Mouse (Mus musculus) embryonic facial prominence, embryonic 14.5 days (tissue): ENCODE results near the gene Gps2. TPM values are rescaled to one million over a fixed set of nuclear protein-coding genes. Genes with fewer than 3 reads are reported as not detected.

ENCODE experiments used
- ATAC-seq: fragments of 200-750 bp; cut with Nextera tagmentation; 2 replicates; pipeline ENCODE4 v1.8.0; 2017; ENCODE audit warnings: low read depth, moderate number of reproducible peaks, moderate TSS enrichment
- DNase-seq: peaks from one replicate; pipeline ENCODE4 v3.0.0-alpha.2; 2015; ENCODE audit warnings: low spot score
- H3K27ac ChIP-seq: fragments of 300-500 bp; sonication (generic); replicated peaks from 2 replicates; pipeline ENCODE4 v1.5.1; 2014; ENCODE audit warnings: low read depth, mild to moderate bottlenecking, low read length, moderate library complexity
- H3K27me3 ChIP-seq: fragments of 300-500 bp; sonication (generic); replicated peaks from 2 replicates; pipeline ENCODE4 v1.6.1; 2014; ENCODE audit warnings: low read length; ENCODE audit not compliant: control insufficient read depth, insufficient read depth
- H3K36me3 ChIP-seq: fragments of 300-500 bp; sonication (generic); 2 replicates; pipeline ENCODE4 v1.6.1; 2014; ENCODE audit warnings: low read length, mixed read lengths; ENCODE audit not compliant: control insufficient read depth, insufficient read depth
- H3K4me1 ChIP-seq: fragments of 300-500 bp; sonication (generic); 2 replicates; pipeline ENCODE4 v1.6.1; 2014; ENCODE audit warnings: antibody characterized with exemption, low read length; ENCODE audit not compliant: control insufficient read depth, insufficient read depth
- H3K4me2 ChIP-seq: fragments of 300-500 bp; sonication (generic); 2 replicates; pipeline ENCODE4 v1.6.1; 2014; ENCODE audit warnings: low read depth, mild to moderate bottlenecking, low read length, moderate library complexity, mixed read lengths
- H3K4me3 ChIP-seq: fragments of 300-500 bp; sonication (generic); 2 replicates; pipeline ENCODE4 v1.5.1; 2014; ENCODE audit warnings: low read depth, mild to moderate bottlenecking, low read length
- H3K9ac ChIP-seq: fragments of 300-500 bp; sonication (generic); 2 replicates; pipeline ENCODE4 v1.6.1; 2014; ENCODE audit warnings: low read depth, mild to moderate bottlenecking, low read length, moderate library complexity, mixed read lengths
- H3K9me3 ChIP-seq: fragments of 300-500 bp; sonication (generic); 2 replicates; pipeline ENCODE4 v1.6.1; 2016; ENCODE audit warnings: low read length; ENCODE audit not compliant: control insufficient read depth
- WGBS: fragments of 180-500 bp; shearing (Covaris S2); extraction: QIAGEN DNeasy Blood & Tissue Kit; methylation state at CpG from one replicate; pipeline ENCODE4 v1.1.7; 2014; 5-methylcytosine and 5-hydroxymethylcytosine counted together
- polyA plus RNA-seq: library from polyadenylated mRNA; unstranded; fragments of >200 nt; fragmentation: Nextera tagmentation; extraction: Ambion mirVana; gene quantifications from 2 replicates; pipeline ENCODE4 v1.2.1, GENCODE M21; 2014

Gps2 gene
- polyA plus RNA-seq, 1 experiment from 2014 or later, result 55.0 TPM

GRCm38 (mm10) chr11:69876867-69877266, 36.8 kb upstream of the Gps2 start:
- peak; percentile 91 for DNase-seq
- Histone ChIP-seq H3K9me3 (no peaks in the 10 kb centered on the region), H3K9ac (peak overlapping the region; percentile 14; the same call in 1 of the 2 replicates), H3K27me3 (no peaks in the 10 kb centered on the region), H3K27ac (peak overlapping the region; percentile 81), H3K4me1 (peaks cover 38% of the 10 kb centered on the region), H3K36me3 (no peaks in the 10 kb centered on the region), H3K4me3 (peak overlapping the region; percentile 22; the same call in 1 of the 2 replicates), H3K4me2 (peak overlapping the region; percentile 48)
- peak; percentile 42 for ATAC-seq
- 1% methylated on average over 8 of the region's 12 CpGs for WGBS

GRCm38 (mm10) chr11:69877878-69878277, 35.8 kb upstream of the Gps2 start, which contains the start of gene Tmem95:
Tmem95 (minus strand) TSS chr11:69878018.
- H3K9me3 ChIP-seq, result no peaks in the 10 kb centered on the region
- WGBS, result 82% methylated on average over 11 of the region's 11 CpGs
- DNase-seq, result no peak
- no peaks in the 10 kb centered on the region for H3K27me3 ChIP-seq
- no peaks in the 10 kb centered on the region for H3K36me3 ChIP-seq
- H3K4me2 ChIP-seq, result peak within 1 kb of the TSS; percentile 92
- H3K4me3 ChIP-seq, result peak within 1 kb of the TSS; percentile 22; the same call in 1 of the 2 replicates
- H3K9ac ChIP-seq, result peak within 1 kb of the TSS; percentile 14; the same call in 1 of the 2 replicates
- H3K4me1 ChIP-seq, result peaks cover 39% of the 10 kb centered on the region
- ATAC-seq, result no peak
- H3K27ac ChIP-seq, result peak within 1 kb of the TSS; percentile 81

DNA sequence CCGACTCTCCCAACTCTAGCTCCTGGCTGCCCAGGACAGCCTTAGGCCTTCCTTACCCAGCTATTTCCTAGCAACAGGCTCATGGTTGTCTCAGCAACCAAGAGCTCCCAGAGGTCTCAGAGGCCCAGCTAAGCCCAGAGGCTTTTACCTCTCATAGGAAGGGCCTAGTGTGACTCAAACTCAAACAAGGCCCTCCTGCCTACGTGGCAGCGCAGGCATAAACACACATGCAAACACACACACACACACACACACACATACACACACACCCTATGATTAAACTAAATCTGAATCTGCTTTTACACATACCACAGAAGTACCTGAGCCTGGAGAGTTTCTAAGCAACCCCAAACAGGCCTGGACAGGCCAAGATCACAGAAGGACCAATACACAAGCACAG, 35.3 kb upstream of the Gps2 start:
- H3K27ac ChIP-seq, result no peak overlapping the region; the same call in 1 of the 2 replicates
- H3K4me3 ChIP-seq, result no peak overlapping the region
- no peak for ATAC-seq
- H3K9me3 ChIP-seq, result no peaks in the 10 kb centered on the region
- no peaks in the 10 kb centered on the region for H3K27me3 ChIP-seq
- no peaks in the 10 kb centered on the region for H3K36me3 ChIP-seq
- no peak overlapping the region for H3K9ac ChIP-seq
- no peak for DNase-seq
- WGBS, result 76% methylated on average over 3 of the region's 3 CpGs
- H3K4me2 ChIP-seq, result 0 out of 2 replicates have a peak overlapping the region, but pooled peaks have one; percentile 92
- H3K4me1 ChIP-seq, result peaks cover 39% of the 10 kb centered on the region

DNA sequence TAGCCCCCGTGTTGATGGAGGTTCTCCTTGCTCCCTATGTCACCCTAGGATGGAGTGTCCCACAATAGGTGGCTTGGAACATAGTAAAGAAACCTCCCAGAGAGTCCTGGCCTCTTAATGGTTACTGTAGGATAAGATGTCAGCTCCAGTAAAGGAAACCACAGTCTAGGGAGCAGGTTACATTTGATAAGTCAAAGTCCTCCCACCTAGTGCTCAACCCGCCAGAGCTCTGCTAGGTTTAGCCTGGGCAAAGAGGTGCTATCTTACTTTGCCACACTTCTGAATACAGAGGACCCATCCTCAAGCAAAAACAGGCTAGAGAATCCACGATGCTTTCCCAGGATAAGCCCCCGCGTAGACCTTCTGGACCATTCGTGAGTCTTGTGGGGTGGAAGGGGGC, 34.7 kb upstream of the Gps2 start:
- H3K27ac ChIP-seq, result 0 out of 2 replicates have a peak overlapping the region, but pooled peaks have one; percentile 13

DNA sequence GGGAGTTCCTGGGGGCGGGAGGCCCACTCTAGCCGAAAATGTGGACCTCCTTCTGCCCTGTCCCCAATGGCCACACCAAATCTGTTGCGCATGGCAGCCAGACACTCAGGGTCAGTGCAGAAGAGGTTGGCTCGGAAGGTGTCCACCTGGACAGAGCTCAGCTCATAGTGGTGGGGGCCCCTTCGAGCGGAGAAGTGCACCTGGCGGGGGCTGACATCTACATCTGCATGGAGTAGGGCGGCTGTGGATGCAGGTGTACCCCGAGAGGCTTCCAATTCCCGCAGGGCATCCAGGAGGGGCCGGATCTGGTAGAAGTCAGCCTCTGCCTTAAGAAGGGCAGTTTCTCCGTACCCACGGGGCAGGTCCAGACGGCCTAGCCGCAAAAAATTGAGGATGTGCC, 34.0 kb upstream of the Gps2 start:
- H3K27me3 ChIP-seq, result no peaks in the 10 kb centered on the region
- H3K4me3 ChIP-seq, result peak overlapping the region; percentile 56
- H3K9me3 ChIP-seq, result no peaks in the 10 kb centered on the region
- peak overlapping the region; percentile 92 for H3K4me2 ChIP-seq
- H3K27ac ChIP-seq, result peak overlapping the region; percentile 53; the same call in 1 of the 2 replicates
- 40% methylated on average over 11 of the region's 15 CpGs for WGBS
- no peaks in the 10 kb centered on the region for H3K36me3 ChIP-seq
- ATAC-seq (no peak), DNase-seq (no peak)
- H3K4me1 ChIP-seq, result peaks cover 39% of the 10 kb centered on the region
- peak overlapping the region; percentile 72 for H3K9ac ChIP-seq

More for the DNA sequence above, 34.7 kb upstream of the Gps2 start:
- Histone ChIP-seq H3K4me3 (no peak overlapping the region), H3K27me3 (no peaks in the 10 kb centered on the region), H3K9me3 (no peaks in the 10 kb centered on the region), H3K36me3 (no peaks in the 10 kb centered on the region), H3K9ac (no peak overlapping the region; the same call in none of the 2 replicates), H3K4me1 (peaks cover 39% of the 10 kb centered on the region), H3K4me2 (peak overlapping the region; percentile 92; the same call in 1 of the 2 replicates)
- no peak for ATAC-seq
- 89% methylated on average over 6 of the region's 6 CpGs for WGBS
- no peak for DNase-seq

DNA sequence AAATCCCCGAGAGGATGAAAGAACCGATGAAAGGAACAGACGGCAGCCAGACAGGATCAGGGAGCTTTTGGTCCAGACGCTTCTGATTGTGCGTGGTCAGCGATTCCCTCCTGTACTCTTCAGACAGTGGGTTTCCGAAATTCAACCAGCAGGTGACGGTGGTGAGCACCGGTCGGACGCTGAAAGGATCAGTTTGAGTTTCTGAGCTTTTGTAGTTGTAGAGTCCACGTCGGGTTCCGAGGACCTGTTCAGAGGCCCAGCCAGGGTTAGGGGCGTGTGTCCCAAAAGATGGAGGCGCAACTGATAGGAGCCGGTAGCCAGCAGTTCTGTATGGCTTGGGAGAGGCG, 33.2 kb upstream of the Gps2 start:
- ATAC-seq (peak; percentile 66), DNase-seq (peak; percentile 87)
- H3K36me3 ChIP-seq, result no peaks in the 10 kb centered on the region
- H3K4me1 ChIP-seq, result peaks cover 39% of the 10 kb centered on the region
- H3K9ac ChIP-seq, result peak overlapping the region; percentile 72
- under 1% methylated on average over 18 of the region's 18 CpGs for WGBS
- peak overlapping the region; percentile 91 for H3K27ac ChIP-seq
- peak overlapping the region; percentile 56 for H3K4me3 ChIP-seq
- H3K27me3 ChIP-seq, result no peaks in the 10 kb centered on the region
- H3K9me3 ChIP-seq, result no peaks in the 10 kb centered on the region
- peak overlapping the region; percentile 92 for H3K4me2 ChIP-seq

DNA sequence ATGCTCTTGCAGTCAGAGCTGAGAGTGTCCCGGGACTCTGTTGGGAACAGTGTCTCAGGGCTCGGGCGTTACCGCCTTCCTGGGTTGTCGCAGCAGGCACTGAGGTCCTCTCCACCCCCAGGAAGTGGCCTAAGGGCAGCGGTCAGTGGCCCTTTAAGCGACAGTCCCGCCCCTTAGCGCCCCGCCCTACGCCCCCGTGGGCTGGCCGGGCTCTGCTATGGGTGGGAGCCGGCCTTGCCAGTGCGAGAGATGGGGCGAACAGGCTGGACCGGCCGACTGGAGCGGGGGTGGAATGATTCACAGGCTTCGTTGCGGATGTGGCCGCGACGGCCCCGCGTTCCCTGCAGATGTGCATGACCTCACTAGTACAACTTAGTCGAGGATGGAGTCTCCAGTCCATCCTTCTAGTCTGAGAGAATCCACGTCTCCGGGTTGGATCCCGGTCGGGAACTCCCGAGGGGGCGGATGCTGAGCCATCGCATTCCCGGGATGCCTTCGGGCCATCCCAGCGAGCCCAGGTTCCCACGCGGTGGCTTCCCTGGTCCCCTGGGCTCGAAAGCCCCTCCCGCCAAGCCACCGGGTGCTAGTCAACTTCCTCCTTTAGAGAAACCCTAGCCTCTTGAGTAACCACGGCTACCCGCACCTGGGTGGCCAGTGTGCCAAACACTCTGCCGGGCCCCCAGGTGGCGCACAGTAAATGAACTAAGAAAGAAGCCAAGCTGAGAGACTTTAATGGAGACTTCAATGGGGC, 32.7 kb upstream of the Gps2 start, which contains the start of gene Kctd11:
TSS of gene Kctd11 (minus strand) at position 554 of the 751 bp plus-strand sequence.
- peak within 1 kb of the TSS; percentile 91 for H3K27ac ChIP-seq
- H3K4me1 ChIP-seq, result peaks cover 38% of the 10 kb centered on the region
- H3K4me3 ChIP-seq, result peak within 1 kb of the TSS; percentile 56
- ATAC-seq (peak; percentile 88), DNase-seq (peak; percentile 90)
- peak within 1 kb of the TSS; percentile 92 for H3K4me2 ChIP-seq
- peak within 1 kb of the TSS; percentile 72 for H3K9ac ChIP-seq
- no peaks in the 10 kb centered on the region for H3K9me3 ChIP-seq
- H3K27me3 ChIP-seq, result no peaks in the 10 kb centered on the region
- H3K36me3 ChIP-seq, result no peaks in the 10 kb centered on the region
- WGBS, result under 1% methylated on average over 35 of the region's 46 CpGs

GRCm38 (mm10) chr11:69881787-69882670, 31.7 kb upstream of the Gps2 start:
- peak overlapping the region; percentile 56 for H3K4me3 ChIP-seq
- peak overlapping the region; percentile 72 for H3K9ac ChIP-seq
- ATAC-seq, result no peak
- WGBS, result 51% methylated on average over 21 of the region's 21 CpGs
- H3K4me1 ChIP-seq, result peaks cover 30% of the 10 kb centered on the region
- no peaks in the 10 kb centered on the region for H3K27me3 ChIP-seq
- H3K27ac ChIP-seq, result peak overlapping the region; percentile 91
- no peak for DNase-seq
- H3K4me2 ChIP-seq, result peak overlapping the region; percentile 92
- H3K9me3 ChIP-seq, result no peaks in the 10 kb centered on the region
- H3K36me3 ChIP-seq, result no peaks in the 10 kb centered on the region
